Mouse (Mus musculus): ENCODE measurements at regions not wholly inside any gene's neighbourhood (a gene's known extent, or its start where the extent isn't known, plus 50 kb on each side); places are given as distances from the start of the nearest gene placed in this dataset.

DNA sequence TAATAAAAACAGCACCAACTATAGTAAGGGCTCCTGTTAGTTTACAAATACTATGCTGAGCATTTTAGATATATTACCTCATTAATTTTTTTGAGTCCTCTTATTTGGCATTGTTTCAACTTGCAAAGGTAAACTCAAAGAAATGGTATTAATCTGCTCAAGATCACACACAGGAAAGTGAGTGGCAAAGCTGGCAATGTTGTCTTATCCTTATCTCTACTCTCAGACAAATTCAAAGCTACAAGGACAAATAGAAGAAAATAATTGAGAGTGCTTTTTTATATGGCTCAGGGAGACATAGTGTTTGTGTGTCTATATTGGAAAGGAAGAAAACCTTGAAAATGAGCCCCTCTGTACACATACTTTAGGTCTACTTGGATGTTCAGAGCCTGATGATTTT lies 411.9 kb upstream of the Mgat4c start:
- no peak overlapping the region for H3K4me2 ChIP-seq (ENCODE audit: low read depth, low read length, severe bottlenecking)
- H3K4me3 ChIP-seq (ENCODE audit: low read depth, low read length): no peak overlapping the region
- no peak overlapping the region for H3K27ac ChIP-seq (ENCODE audit: low read depth, low read length)
- H3K4me1 ChIP-seq (replicated peaks; ENCODE audit: control insufficient read depth, insufficient read depth, low read length): no peaks in the 10 kb centered on the region
- DNase-seq (ENCODE audit: low spot score) (no peak), ATAC-seq (replicated peaks; ENCODE audit: low FRiP score) (no peak)
- no peaks in the 10 kb centered on the region for H3K27me3 ChIP-seq (ENCODE audit: control insufficient read depth, insufficient read depth, low read length)
- H3K36me3 ChIP-seq (ENCODE audit: control insufficient read depth, insufficient read depth, low read length): no peaks in the 10 kb centered on the region
- no peak overlapping the region for H3K9ac ChIP-seq (ENCODE audit: low read length)
- H3K9me3 ChIP-seq (ENCODE audit: control insufficient read depth, low read length): no peaks in the 10 kb centered on the region

DNA sequence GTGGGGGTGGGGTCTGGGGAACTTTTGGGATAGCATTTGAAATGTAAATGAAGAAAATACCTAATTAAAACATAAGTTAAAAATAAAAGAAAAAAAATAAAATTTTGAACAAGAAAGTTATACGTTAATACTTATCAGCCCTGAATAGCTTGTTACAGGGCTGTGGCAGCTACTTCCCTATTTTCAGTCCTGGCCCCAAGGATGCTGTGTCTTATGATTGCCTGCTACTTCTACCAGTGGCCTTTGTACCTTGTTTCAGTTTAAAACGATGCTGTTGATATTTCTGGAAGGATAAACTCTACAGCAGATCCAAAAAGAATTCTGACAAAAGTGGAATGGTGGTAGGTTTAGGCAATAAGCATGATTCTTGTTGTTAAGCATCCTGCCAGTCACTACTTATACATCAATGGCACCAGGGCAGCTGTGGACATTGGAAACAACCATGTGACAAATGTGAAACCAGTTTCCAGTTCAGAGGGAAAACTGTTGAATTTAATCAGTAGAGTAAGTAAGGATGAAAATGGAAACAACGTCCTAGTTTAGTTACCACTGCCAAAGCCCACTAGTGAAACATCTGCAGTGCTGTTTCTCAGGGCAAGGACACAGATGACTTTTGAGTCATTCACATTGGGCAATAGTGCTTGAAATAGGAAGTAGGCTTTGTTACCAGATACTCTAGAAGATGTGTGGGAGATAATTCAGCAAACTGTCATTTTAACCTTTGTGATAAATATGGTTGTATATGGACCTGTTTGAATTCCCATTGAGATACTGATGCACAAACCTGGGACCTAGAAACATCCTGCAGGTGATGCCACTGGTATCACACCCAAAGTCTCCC lies 409.6 kb upstream of the Mgat4c start:
- Histone ChIP-seq H3K9me3 (ENCODE audit: control insufficient read depth, low read length) (no peaks in the 10 kb centered on the region), H3K4me1 (replicated peaks; ENCODE audit: control insufficient read depth, insufficient read depth, low read length) (no peaks in the 10 kb centered on the region), H3K27me3 (ENCODE audit: control insufficient read depth, insufficient read depth, low read length) (no peaks in the 10 kb centered on the region), H3K4me2 (ENCODE audit: low read depth, low read length, severe bottlenecking) (no peak overlapping the region), H3K9ac (ENCODE audit: low read length) (no peak overlapping the region), H3K4me3 (ENCODE audit: low read depth, low read length) (no peak overlapping the region), H3K27ac (ENCODE audit: low read depth, low read length) (no peak overlapping the region), H3K36me3 (ENCODE audit: control insufficient read depth, insufficient read depth, low read length) (no peaks in the 10 kb centered on the region)
- ATAC-seq (replicated peaks; ENCODE audit: low FRiP score) (no peak), DNase-seq (ENCODE audit: low spot score) (no peak)
- 87% methylated on average over 3 of the region's 3 CpGs for WGBS

DNA sequence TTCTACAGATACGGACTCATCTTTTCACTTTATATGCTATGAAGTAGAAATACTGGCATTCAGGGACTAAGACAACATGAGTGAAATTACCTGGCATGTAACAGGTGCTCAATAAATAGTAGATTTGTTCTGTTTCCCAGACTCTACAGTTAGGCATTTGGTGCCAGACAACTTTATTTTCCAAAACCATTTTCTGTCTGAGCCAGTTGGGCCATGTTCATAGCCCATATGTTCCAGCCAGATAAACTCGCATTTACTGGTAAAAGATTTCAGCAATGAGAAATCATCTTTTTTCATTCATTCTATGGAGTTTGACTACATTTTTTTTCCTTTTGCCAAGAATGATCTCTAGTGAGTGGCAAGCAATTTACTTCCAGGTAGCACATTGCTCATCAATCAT lies 393.2 kb upstream of the Mgat4c start:
- no peak for ATAC-seq (replicated peaks; ENCODE audit: low FRiP score)
- Histone ChIP-seq H3K9me3 (ENCODE audit: control insufficient read depth, low read length) (no peaks in the 10 kb centered on the region), H3K9ac (ENCODE audit: low read length) (no peak overlapping the region), H3K36me3 (ENCODE audit: control insufficient read depth, insufficient read depth, low read length) (no peaks in the 10 kb centered on the region), H3K27me3 (ENCODE audit: control insufficient read depth, insufficient read depth, low read length) (no peaks in the 10 kb centered on the region), H3K4me1 (replicated peaks; ENCODE audit: control insufficient read depth, insufficient read depth, low read length) (no peaks in the 10 kb centered on the region), H3K4me3 (ENCODE audit: low read depth, low read length) (no peak overlapping the region), H3K27ac (ENCODE audit: low read depth, low read length) (no peak overlapping the region), H3K4me2 (ENCODE audit: low read depth, low read length, severe bottlenecking) (no peak overlapping the region)
- DNase-seq (ENCODE audit: low spot score): no peak
- 96% methylated on average over 2 of the region's 2 CpGs for WGBS

DNA sequence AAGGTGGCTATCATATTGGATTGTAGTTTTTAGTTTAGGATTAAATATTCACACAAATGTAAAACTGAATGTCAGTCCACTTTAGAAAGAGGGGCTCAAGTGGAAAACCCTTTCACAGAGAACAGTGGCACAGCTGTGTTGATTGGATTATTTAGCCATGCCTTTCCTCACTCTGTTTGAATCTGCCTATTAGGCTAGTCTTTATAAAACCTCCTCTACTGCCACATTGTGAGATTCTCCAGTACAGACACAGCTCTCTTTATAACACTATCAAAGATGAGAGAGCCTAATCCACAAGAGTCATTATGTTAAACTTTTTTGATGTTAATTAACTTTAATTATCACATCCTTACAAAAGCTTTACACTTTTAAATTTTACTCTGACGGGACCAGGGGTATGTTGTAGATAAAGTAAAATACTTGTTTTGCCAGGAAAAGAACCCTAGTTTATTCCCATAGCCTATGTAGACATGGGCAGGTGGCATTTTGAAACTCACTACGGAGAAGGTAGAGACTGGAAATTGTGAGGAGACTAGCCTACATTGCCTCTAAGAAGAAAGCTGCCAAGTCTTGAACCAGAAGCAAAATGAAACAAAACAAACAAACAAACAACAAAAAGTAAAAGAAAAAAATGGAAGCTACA lies 379.0 kb upstream of the Mgat4c start:
- ATAC-seq (replicated peaks; ENCODE audit: low FRiP score): peak; percentile 83

DNA sequence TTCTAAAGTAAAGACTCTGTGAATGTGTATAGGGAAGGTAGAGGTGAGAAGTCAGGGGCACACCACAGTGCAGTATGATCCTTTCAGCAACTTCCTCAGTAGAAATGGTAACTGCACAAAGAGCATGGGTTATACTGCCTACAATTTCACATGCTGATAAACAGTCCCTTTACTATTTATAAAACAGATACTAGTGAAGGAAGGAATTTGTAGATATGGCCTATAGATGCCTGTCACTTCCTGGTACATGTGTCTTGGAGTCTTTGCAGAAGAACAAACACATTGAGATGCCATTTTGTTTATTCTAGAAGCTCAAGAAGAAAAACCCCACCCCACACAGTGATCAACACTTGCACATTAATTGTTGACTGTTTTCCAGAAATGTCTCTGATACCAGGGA lies 377.2 kb upstream of the Mgat4c start:
- no peak overlapping the region for H3K27ac ChIP-seq (ENCODE audit: low read depth, low read length)
- ATAC-seq (replicated peaks; ENCODE audit: low FRiP score) (no peak), DNase-seq (ENCODE audit: low spot score) (no peak)
- H3K27me3 ChIP-seq (ENCODE audit: control insufficient read depth, insufficient read depth, low read length): no peaks in the 10 kb centered on the region
- no peak overlapping the region for H3K4me3 ChIP-seq (ENCODE audit: low read depth, low read length)
- H3K4me1 ChIP-seq (replicated peaks; ENCODE audit: control insufficient read depth, insufficient read depth, low read length): no peaks in the 10 kb centered on the region
- H3K9ac ChIP-seq (ENCODE audit: low read length): no peak overlapping the region
- no peak overlapping the region for H3K4me2 ChIP-seq (ENCODE audit: low read depth, low read length, severe bottlenecking)
- no peaks in the 10 kb centered on the region for H3K36me3 ChIP-seq (ENCODE audit: control insufficient read depth, insufficient read depth, low read length)
- H3K9me3 ChIP-seq (ENCODE audit: control insufficient read depth, low read length): no peaks in the 10 kb centered on the region

More for the DNA sequence above, 379.0 kb upstream of the Mgat4c start:
- no peak overlapping the region for H3K27ac ChIP-seq (ENCODE audit: low read depth, low read length)
- no peak overlapping the region for H3K4me2 ChIP-seq (ENCODE audit: low read depth, low read length, severe bottlenecking)
- no peaks in the 10 kb centered on the region for H3K36me3 ChIP-seq (ENCODE audit: control insufficient read depth, insufficient read depth, low read length)
- no peaks in the 10 kb centered on the region for H3K27me3 ChIP-seq (ENCODE audit: control insufficient read depth, insufficient read depth, low read length)
- no peak overlapping the region for H3K4me3 ChIP-seq (ENCODE audit: low read depth, low read length)
- H3K4me1 ChIP-seq (replicated peaks; ENCODE audit: control insufficient read depth, insufficient read depth, low read length): no peaks in the 10 kb centered on the region
- 26% methylated on average over 2 of the region's 2 CpGs for WGBS
- no peaks in the 10 kb centered on the region for H3K9me3 ChIP-seq (ENCODE audit: control insufficient read depth, low read length)
- DNase-seq (ENCODE audit: low spot score): no peak
- H3K9ac ChIP-seq (ENCODE audit: low read length): no peak overlapping the region

DNA sequence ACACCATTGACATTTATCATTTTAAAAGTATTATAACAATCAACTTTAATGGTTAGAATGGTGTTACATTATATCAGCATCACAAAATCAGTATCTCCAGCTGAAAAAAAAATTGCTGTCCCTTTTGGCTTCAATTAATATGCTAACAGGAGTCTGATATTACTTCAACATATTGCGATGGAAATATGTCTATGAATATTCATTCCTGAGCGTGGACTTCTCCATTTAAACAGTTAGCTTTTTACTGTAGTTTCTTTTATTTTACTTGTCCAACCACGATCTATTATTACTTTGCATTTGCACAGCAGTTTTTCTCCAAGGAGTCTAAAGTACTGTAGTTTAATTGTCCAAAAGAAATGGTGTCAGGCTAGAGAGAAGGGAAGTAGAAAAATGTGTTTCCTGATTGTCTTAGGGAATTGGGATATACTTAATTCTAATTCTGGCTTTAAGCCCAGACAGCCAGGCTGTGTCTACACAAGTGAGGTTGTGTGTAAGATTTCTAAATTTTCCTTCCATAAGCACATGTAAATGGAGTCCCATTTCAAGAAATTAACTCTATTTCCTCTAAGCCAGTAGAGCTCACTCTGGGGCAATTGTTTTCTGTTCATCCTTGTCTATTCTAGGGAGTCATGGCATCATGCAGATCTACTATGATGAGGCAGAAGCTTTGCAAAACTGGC lies 364.5 kb upstream of the Mgat4c start:
- Histone ChIP-seq H3K9me3 (ENCODE audit: control insufficient read depth, low read length) (no peaks in the 10 kb centered on the region), H3K4me1 (replicated peaks; ENCODE audit: control insufficient read depth, insufficient read depth, low read length) (no peaks in the 10 kb centered on the region), H3K27me3 (ENCODE audit: control insufficient read depth, insufficient read depth, low read length) (no peaks in the 10 kb centered on the region), H3K36me3 (ENCODE audit: control insufficient read depth, insufficient read depth, low read length) (no peaks in the 10 kb centered on the region), H3K4me3 (ENCODE audit: low read depth, low read length) (no peak overlapping the region), H3K4me2 (ENCODE audit: low read depth, low read length, severe bottlenecking) (no peak overlapping the region), H3K27ac (ENCODE audit: low read depth, low read length) (no peak overlapping the region), H3K9ac (ENCODE audit: low read length) (no peak overlapping the region)
- ATAC-seq (replicated peaks; ENCODE audit: low FRiP score): no peak
- WGBS: 89% methylated on average over 3 of the region's 3 CpGs
- DNase-seq (ENCODE audit: low spot score): no peak

DNA sequence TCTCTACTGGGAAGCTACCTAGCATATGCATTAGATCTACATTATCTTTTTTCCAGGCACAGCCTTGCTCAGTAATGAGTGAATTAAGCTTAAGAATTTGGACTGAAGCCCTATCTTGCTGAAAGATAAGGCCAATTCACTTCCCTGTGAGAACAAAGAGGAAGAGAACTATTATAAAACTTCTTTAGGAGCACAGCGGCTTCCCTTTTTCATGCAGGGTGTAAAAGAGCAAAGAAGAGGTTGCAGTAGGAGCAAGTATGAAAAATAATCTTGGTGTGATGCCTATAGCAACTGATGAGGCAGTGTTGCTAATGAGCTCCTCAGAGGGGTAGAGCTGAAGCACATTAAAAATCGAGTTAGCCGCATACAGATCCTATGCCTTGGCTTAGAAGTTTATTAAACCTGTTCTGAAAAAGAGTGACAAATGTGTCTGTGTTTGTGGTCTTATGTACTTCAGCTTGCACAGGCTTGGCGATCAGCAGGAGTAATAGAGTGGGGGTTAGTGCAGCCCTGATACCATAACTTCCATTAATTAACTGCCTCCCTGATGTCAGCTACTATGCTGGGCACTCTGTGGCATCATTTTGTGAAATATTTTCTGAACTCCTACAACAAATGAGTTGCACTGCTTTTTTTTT lies 360.1 kb upstream of the Mgat4c start:
- H3K27me3 ChIP-seq (ENCODE audit: control insufficient read depth, insufficient read depth, low read length): no peaks in the 10 kb centered on the region
- H3K27ac ChIP-seq (ENCODE audit: low read depth, low read length): no peak overlapping the region
- DNase-seq (ENCODE audit: low spot score): no peak
- H3K9me3 ChIP-seq (ENCODE audit: control insufficient read depth, low read length): no peaks in the 10 kb centered on the region
- 70% methylated on average over 4 of the region's 4 CpGs for WGBS
- H3K4me2 ChIP-seq (ENCODE audit: low read depth, low read length, severe bottlenecking): no peak overlapping the region
- peak; percentile 60 for ATAC-seq (replicated peaks; ENCODE audit: low FRiP score)
- H3K4me3 ChIP-seq (ENCODE audit: low read depth, low read length): no peak overlapping the region
- H3K9ac ChIP-seq (ENCODE audit: low read length): no peak overlapping the region
- H3K4me1 ChIP-seq (replicated peaks; ENCODE audit: control insufficient read depth, insufficient read depth, low read length): no peaks in the 10 kb centered on the region
- no peaks in the 10 kb centered on the region for H3K36me3 ChIP-seq (ENCODE audit: control insufficient read depth, insufficient read depth, low read length)

DNA sequence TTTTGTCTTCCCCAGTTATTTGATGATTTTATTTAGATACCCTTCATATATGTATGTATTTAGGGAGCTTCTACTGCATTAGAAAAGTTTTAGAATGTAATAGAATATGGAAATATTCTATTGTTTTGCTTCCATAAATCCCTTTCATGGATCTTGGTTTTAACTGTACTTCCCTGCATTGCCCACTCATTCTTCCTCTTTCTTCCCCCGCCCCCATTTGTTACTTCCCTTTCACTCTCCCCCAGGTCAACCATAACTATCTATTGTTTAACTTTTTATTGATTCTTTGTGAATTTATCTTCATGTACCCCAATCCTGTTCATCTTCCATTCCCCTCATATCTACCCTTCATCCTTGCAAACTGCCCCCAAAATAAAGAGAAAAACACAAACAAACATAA lies 356.8 kb upstream of the Mgat4c start:
- Histone ChIP-seq H3K9me3 (ENCODE audit: control insufficient read depth, low read length) (no peaks in the 10 kb centered on the region), H3K4me2 (ENCODE audit: low read depth, low read length, severe bottlenecking) (no peak overlapping the region), H3K4me1 (replicated peaks; ENCODE audit: control insufficient read depth, insufficient read depth, low read length) (no peaks in the 10 kb centered on the region), H3K9ac (ENCODE audit: low read length) (no peak overlapping the region), H3K36me3 (ENCODE audit: control insufficient read depth, insufficient read depth, low read length) (no peaks in the 10 kb centered on the region), H3K4me3 (ENCODE audit: low read depth, low read length) (no peak overlapping the region), H3K27me3 (ENCODE audit: control insufficient read depth, insufficient read depth, low read length) (no peaks in the 10 kb centered on the region), H3K27ac (ENCODE audit: low read depth, low read length) (no peak overlapping the region)
- DNase-seq (ENCODE audit: low spot score) (no peak), ATAC-seq (replicated peaks; ENCODE audit: low FRiP score) (no peak)
- 94% methylated on average over 1 of the region's 1 CpGs for WGBS
